Mouse (Mus musculus) erythroblast, embryonic 14.5 days (primary cell): Measurements from ENCODE around the gene Fgfr2.

Experiments used
- GATA1 ChIP-seq: IDR thresholded peaks from 2 replicates; pipeline ENCODE4 v1.6.1; 2012; ENCODE audit warnings: low read length, inconsistent platforms, mixed read lengths
- TAL1 ChIP-seq: IDR thresholded peaks from 3 replicates; pipeline ENCODE4 v1.6.1; 2012; ENCODE audit warnings: low read length, inconsistent platforms, mixed read lengths

DNA sequence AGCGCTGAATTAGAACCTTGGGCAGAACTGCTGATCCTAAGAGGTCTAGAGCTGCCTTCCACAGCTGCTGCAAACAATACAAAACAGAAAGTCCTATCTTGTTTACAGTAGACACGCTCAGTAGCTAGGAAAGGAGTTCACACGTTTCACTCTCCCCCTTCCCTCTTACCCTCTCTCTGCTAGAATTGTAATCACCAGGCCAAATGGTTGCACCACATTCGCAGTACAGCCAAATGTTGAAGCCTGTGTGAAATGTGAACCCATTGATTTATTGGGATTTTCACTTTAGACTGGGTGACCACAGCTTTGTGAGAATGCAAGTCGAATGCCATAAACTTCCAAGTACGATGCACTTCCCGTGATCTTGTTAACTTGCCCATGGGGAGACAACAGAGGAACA is 1028.5 kb downstream of the Fgfr2 start:
- TF ChIP-seq GATA1 (no peak), TAL1 (no peak)
